Mouse (Mus musculus) lung, embryonic 14.5 days (tissue): ENCODE results near the gene Pbx4. TPM values are rescaled to one million over a fixed set of nuclear protein-coding genes. Genes with fewer than 3 reads are reported as not detected.

Experiments used
- ATAC-seq: fragments of 200-750 bp; cut with Nextera tagmentation; 2 replicates; pipeline ENCODE4 v1.8.0; 2017; ENCODE audit warnings: mild to moderate bottlenecking, moderate TSS enrichment, moderate library complexity; ENCODE audit not compliant: insufficient read depth
- DNase-seq: peaks from one replicate; pipeline ENCODE4 v3.0.0-alpha.2; 2015
- H3K27ac ChIP-seq: fragments of 300-500 bp; sonication (generic); 2 replicates; pipeline ENCODE4 v1.5.1; 2014; ENCODE audit warnings: low read depth, mild to moderate bottlenecking, moderate library complexity
- H3K27me3 ChIP-seq: fragments of 300-500 bp; sonication (generic); 2 replicates; pipeline ENCODE4 v1.6.1; 2014; ENCODE audit warnings: low read length, control low read depth; ENCODE audit not compliant: insufficient read depth
- H3K36me3 ChIP-seq: fragments of 300-500 bp; sonication (generic); 2 replicates; pipeline ENCODE4 v1.6.1; 2014; ENCODE audit warnings: control low read depth; ENCODE audit not compliant: insufficient read depth
- H3K4me1 ChIP-seq: fragments of 300-500 bp; sonication (generic); 2 replicates; pipeline ENCODE4 v1.6.1; 2014; ENCODE audit warnings: antibody characterized with exemption, control low read depth; ENCODE audit not compliant: insufficient read depth
- H3K4me2 ChIP-seq: fragments of 300-500 bp; sonication (generic); 2 replicates; pipeline ENCODE4 v1.6.1; 2014; ENCODE audit warnings: mild to moderate bottlenecking
- H3K4me3 ChIP-seq: fragments of 300-500 bp; sonication (generic); 2 replicates; pipeline ENCODE4 v1.5.1; 2014; ENCODE audit warnings: low read depth, low read length
- H3K9ac ChIP-seq: fragments of 300-500 bp; sonication (generic); 2 replicates; pipeline ENCODE4 v1.6.1; 2014
- H3K9me3 ChIP-seq: fragments of 300-500 bp; sonication (generic); 2 replicates; pipeline ENCODE4 v1.6.1; 2016; ENCODE audit warnings: low read depth, low read length, control low read depth
- CTCF ChIP-seq: IDR thresholded peaks from 2 replicates; pipeline ENCODE4 v1.5.1; 2016; ENCODE audit warnings: antibody characterized with exemption, low read depth
- WGBS: fragments of 180-500 bp; shearing (Covaris S2); extraction: QIAGEN DNeasy Blood & Tissue Kit; methylation state at CpG from one replicate; pipeline ENCODE4 v1.1.7; 2014; 5-methylcytosine and 5-hydroxymethylcytosine counted together
- polyA plus RNA-seq: library from polyadenylated mRNA; unstranded; fragments of >200 nt; fragmentation: Nextera tagmentation; extraction: Ambion mirVana; gene quantifications from 2 replicates; pipeline ENCODE4 v1.2.1, GENCODE M21; 2014

Gene Pbx4
- polyA plus RNA-seq, 1 experiment from 2014 or later: 7.1 TPM

DNA sequence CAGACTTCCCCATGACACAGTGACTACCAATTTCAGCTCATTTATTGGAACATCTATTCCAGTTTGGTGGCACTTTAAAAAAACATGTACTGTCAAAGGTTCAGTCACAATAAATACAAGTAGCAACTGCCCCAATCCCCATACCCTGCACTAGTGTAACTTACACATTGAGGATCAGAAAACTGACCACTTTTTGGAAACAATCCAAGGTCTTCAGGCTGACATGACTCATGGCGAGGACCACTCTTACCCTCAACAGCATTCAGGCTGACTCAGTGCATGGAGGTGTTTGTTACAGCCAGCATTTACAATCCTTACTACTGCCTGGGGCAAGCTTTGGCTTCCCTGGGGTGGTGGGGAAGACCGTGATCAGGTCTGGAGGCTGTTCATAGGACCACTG lies 74.8 kb downstream of the Pbx4 start:
- no peak overlapping the region for H3K27ac ChIP-seq
- peaks cover 47% of the 10 kb centered on the region for H3K36me3 ChIP-seq
- no peak overlapping the region for H3K4me2 ChIP-seq
- TF ChIP-seq CTCF: no peak
- no peaks in the 10 kb centered on the region for H3K4me1 ChIP-seq
- H3K27me3 ChIP-seq: no peaks in the 10 kb centered on the region
- DNase-seq (no peak), ATAC-seq (no peak)
- H3K9me3 ChIP-seq: no peaks in the 10 kb centered on the region
- 72% methylated on average over 2 of the region's 2 CpGs for WGBS
- H3K9ac ChIP-seq: no peak overlapping the region
- no peak overlapping the region for H3K4me3 ChIP-seq

DNA sequence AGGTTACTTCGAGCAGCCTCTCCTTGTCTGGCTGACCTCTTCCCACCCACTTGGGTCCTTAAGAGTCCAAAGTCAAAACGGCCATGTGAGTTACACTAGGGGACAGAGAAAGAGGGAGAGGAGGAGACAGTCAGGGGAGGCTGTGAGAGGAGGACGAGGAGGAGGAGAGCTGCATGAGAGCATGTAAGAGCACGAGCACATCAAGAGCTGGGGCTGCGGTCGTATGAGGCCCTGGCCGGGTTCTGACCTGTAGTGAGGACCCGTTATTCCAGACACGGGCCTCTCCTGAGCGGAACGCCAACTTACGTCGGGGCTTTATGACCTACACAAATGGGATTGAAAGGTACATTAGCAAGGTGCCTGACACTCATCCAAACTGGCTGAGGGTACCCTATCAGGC lies 79.6 kb downstream of the Pbx4 start:
- no peaks in the 10 kb centered on the region for H3K4me1 ChIP-seq
- no peak for DNase-seq
- H3K36me3 ChIP-seq: peaks cover 94% of the 10 kb centered on the region
- TF ChIP-seq CTCF: no peak
- H3K4me2 ChIP-seq: no peak overlapping the region
- H3K9ac ChIP-seq: no peak overlapping the region
- no peaks in the 10 kb centered on the region for H3K9me3 ChIP-seq
- no peaks in the 10 kb centered on the region for H3K27me3 ChIP-seq
- H3K27ac ChIP-seq: no peak overlapping the region
- 89% methylated on average over 13 of the region's 13 CpGs for WGBS
- H3K4me3 ChIP-seq: no peak overlapping the region
- ATAC-seq: no peak

DNA sequence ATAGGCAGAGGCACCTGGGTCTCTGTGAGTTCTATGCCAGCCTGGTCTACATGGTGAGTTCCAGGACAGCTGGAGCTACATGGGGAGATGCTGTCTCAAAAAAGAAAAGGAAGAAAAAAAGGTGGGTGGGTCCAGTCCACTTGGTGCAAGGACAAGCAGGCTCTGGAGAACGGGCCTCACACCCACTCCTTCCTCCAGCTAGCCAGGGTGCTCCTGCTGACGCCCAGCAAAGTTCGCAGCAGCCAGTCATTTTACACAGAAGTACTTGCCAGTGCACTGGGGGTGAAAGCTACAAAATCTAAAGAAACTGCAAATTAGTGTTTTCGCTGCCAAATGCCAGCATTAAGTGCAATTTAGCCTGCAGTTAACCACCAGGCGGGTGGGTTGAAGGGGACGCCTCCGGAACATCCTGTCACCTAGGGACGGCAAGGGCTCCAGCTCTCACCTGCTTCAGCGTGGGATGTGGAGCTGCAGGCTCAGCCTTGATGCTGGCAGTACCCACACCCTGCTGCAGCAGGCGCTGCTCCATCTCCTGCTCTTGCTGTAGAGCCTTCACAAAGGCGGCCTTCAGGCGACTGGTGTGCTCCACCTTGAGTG lies 80.3 kb downstream of the Pbx4 start:
- no peaks in the 10 kb centered on the region for H3K27me3 ChIP-seq
- H3K9ac ChIP-seq: no peak overlapping the region
- no peaks in the 10 kb centered on the region for H3K9me3 ChIP-seq
- WGBS: 85% methylated on average over 12 of the region's 12 CpGs
- H3K4me3 ChIP-seq: no peak overlapping the region
- TF ChIP-seq CTCF: no peak
- H3K4me1 ChIP-seq: no peaks in the 10 kb centered on the region
- no peak for ATAC-seq
- DNase-seq: no peak
- no peak overlapping the region for H3K27ac ChIP-seq
- peaks cover 99% of the 10 kb centered on the region for H3K36me3 ChIP-seq
- H3K4me2 ChIP-seq: no peak overlapping the region

DNA sequence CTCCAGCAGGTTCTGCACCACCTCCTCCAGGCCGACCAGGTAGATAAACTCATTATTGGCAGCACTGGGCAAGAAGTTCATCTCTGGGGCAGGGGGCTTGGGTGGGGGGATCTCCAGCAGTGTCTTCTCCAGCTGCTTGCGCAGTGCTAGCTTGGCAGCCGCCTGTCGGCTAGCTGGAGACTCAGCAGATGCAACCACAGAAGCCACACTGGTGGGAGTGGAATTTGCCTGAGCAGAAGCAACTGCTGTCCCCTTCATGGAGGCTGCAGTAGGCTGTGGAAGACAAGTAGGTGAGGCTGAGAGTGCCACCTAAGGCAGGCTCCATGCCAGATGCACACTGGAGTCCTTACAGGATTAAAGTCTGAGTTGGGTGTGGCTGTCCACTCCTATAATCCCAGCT lies 82.2 kb downstream of the Pbx4 start:
- TF ChIP-seq CTCF: no peak
- H3K4me2 ChIP-seq: no peak overlapping the region
- 82% methylated on average over 4 of the region's 4 CpGs for WGBS
- DNase-seq (no peak), ATAC-seq (no peak)
- H3K36me3 ChIP-seq: peaks cover 84% of the 10 kb centered on the region
- no peak overlapping the region for H3K27ac ChIP-seq
- H3K9me3 ChIP-seq: no peaks in the 10 kb centered on the region
- H3K27me3 ChIP-seq: no peaks in the 10 kb centered on the region
- H3K4me3 ChIP-seq: no peak overlapping the region
- H3K4me1 ChIP-seq: no peaks in the 10 kb centered on the region
- H3K9ac ChIP-seq: no peak overlapping the region

DNA sequence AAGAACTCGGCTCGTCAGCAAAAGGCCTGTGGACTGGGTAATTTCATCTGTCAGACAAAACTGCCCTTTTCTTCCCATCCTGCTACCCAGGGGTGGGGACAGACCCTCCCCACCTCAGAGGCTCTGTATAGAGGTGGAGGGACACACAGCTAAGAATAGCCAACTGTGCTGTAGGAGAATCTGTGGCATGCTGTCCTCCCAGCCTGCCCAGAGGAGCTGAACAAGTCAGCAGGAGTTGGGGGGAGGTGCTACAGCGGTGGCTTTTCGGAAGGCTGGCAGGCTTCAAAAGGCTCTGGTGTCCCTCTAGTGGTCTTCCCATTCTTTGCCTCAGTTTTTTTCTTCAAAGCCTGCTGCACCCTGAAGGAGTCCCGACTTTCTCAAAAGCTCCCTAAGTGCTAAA lies 83.5 kb downstream of the Pbx4 start:
- no peak overlapping the region for H3K4me2 ChIP-seq
- no peak overlapping the region for H3K9ac ChIP-seq
- WGBS: 51% methylated on average over 5 of the region's 5 CpGs
- H3K4me1 ChIP-seq: no peaks in the 10 kb centered on the region
- no peaks in the 10 kb centered on the region for H3K27me3 ChIP-seq
- ATAC-seq (no peak), DNase-seq (peak; percentile 63)
- H3K36me3 ChIP-seq: peaks cover 72% of the 10 kb centered on the region
- no peaks in the 10 kb centered on the region for H3K9me3 ChIP-seq
- no peak overlapping the region for H3K4me3 ChIP-seq
- TF ChIP-seq CTCF: peak; percentile 41
- H3K27ac ChIP-seq: no peak overlapping the region

DNA sequence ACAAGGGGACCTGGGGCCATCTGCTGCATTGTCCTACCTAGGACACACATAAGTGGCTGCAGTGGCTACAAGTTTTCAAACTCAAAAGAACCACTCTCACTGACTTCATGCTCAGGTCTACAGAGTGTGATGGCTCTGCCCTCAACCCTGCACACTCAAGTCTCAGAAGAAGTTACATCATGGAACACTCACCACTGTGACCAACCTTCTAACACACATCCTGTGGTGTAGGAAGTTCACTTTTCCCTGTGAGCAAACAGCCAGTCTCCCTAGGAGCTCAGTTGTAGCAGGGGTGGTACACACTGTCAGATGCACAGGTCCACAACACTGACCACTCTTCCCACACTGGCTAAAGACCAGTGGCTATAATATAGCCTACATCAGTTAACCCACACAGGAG lies 86.2 kb downstream of the Pbx4 start:
- peaks cover 44% of the 10 kb centered on the region for H3K36me3 ChIP-seq
- peak; percentile 6; the same call in 1 of the 2 replicates for ATAC-seq
- H3K4me2 ChIP-seq: no peak overlapping the region

DNA sequence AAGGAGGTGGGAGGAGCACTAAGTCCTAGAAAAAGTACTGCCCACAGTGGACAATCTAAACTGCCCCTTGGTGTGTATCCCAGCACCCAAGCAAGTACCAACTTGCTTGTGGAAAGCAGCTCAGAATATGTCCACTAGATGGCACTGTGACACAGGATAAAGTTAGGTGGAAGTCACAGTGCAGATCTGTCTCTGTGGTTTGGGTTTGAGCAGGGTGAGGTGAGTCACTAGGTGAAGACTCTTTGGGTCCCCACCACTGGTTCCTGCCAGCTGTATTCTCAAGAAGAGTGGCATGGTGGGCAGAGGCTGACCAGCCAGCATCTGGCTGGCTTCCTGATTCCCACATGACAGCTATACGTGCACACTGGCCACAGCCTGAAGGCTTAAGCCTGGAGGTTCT lies 86.7 kb downstream of the Pbx4 start:
- ATAC-seq: peak; percentile 59
- 50% methylated on average over 1 of the region's 1 CpGs for WGBS
- peak overlapping the region; percentile 50; the same call in 1 of the 2 replicates for H3K27ac ChIP-seq

More for the DNA sequence above, 86.2 kb downstream of the Pbx4 start:
- DNase-seq: no peak
- no peaks in the 10 kb centered on the region for H3K27me3 ChIP-seq
- no peak overlapping the region for H3K4me3 ChIP-seq
- H3K9ac ChIP-seq: no peak overlapping the region
- H3K9me3 ChIP-seq: no peaks in the 10 kb centered on the region
- TF ChIP-seq CTCF: no peak
- no peak overlapping the region for H3K27ac ChIP-seq
- H3K4me1 ChIP-seq: no peaks in the 10 kb centered on the region

More for the DNA sequence above, 86.7 kb downstream of the Pbx4 start:
- peak; percentile 96 for TF ChIP-seq CTCF
- H3K9me3 ChIP-seq: no peaks in the 10 kb centered on the region
- peak; percentile 95 for DNase-seq
- no peak overlapping the region for H3K9ac ChIP-seq
- no peaks in the 10 kb centered on the region for H3K27me3 ChIP-seq
- no peak overlapping the region for H3K4me2 ChIP-seq
- no peaks in the 10 kb centered on the region for H3K4me1 ChIP-seq
- H3K36me3 ChIP-seq: peaks cover 39% of the 10 kb centered on the region
- no peak overlapping the region for H3K4me3 ChIP-seq
